Mouse (Mus musculus) bone marrow macrophage, adult 2 months (primary cell): ENCODE measurements around the gene Myo7a.

Experiments used
- CTCF ChIP-seq: IDR thresholded peaks from 2 replicates; pipeline ENCODE4 v1.5.1; 2012; ENCODE audit warnings: low read depth, mild to moderate bottlenecking, low read length, moderate library complexity
- POLR2A ChIP-seq: IDR thresholded peaks from 2 replicates; pipeline ENCODE4 v1.6.1; 2012; ENCODE audit warnings: mild to moderate bottlenecking, low read depth, low read length, borderline replicate concordance

DNA sequence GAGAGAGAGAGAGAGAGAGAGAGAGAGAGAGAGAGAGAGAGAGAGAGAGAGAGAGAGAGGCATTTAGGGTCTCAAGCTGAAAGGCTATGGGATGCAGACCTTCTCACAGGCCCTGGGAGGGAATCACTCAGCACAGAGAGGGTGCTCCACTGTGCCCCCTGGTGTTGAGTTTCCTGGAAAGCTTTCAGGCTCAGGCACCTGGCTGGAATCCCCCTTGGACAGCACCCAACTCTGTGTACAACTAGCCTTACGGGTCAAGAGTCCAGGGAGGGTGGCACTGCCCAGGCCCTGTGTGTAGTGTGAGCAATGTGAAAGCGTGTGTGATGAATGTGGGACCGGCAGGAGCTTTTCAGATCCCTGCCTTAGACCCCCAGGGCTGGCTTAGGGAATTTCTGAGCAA is 21.9 kb upstream of the Myo7a start:
- TF ChIP-seq CTCF, result peak; percentile 20; the same call in 1 of the 2 replicates
- no peak for TF ChIP-seq POLR2A
